Comparison of ENCODE assay signal across 9 mouse cellular contexts in genomic region chr3:107582875-107583767, GRCm38 (mm10). TPM values are rescaled to one million over a fixed set of nuclear protein-coding genes. Genes with fewer than 3 reads are reported as not detected.
DNase-seq lines count a peak whose midpoint lies in the region; ATAC-seq lines count a peak whose summit lies in the region.
"Had no signal": no experiment of that assay in that cellular context is flagged by ENCODE, and none has a peak within 500 bp of the region (broad histone marks: within the 10 kb centered on the region; RNA-seq: fewer than 3 reads in every experiment).

No protein-coding gene starts in this region.

- no peaks in the 10 kb centered on the region for H3K9me3 ChIP-seq in kidney, embryonic 15.5 days (replicated peaks)
- no peaks in the 10 kb centered on the region for H3K9me3 ChIP-seq in embryonic facial prominence, embryonic 12.5 days
- no peaks in the 10 kb centered on the region for H3K9me3 ChIP-seq in hindbrain, embryonic 16.5 days (ENCODE audit: control insufficient read depth, low read length)
- no peaks in the 10 kb centered on the region for H3K9me3 ChIP-seq in midbrain, embryonic 11.5 days (ENCODE audit: control insufficient read depth, low read length)

- no peak overlapping the region for H3K9ac ChIP-seq in kidney, embryonic 15.5 days
- H3K9ac ChIP-seq in embryonic facial prominence, embryonic 12.5 days = peak overlapping the region; percentile 62
- H3K9ac ChIP-seq in hindbrain, embryonic 16.5 days (ENCODE audit: low read depth, low read length) = no peak overlapping the region
- H3K9ac ChIP-seq in midbrain, embryonic 11.5 days (ENCODE audit: low read length) = no peak overlapping the region; the same call in 1 of the 2 replicates

- peaks cover 17% of the 10 kb centered on the region for H3K4me1 ChIP-seq in kidney, embryonic 15.5 days
- peaks cover 31% of the 10 kb centered on the region; the same call in 1 of the 2 replicates for H3K4me1 ChIP-seq in embryonic facial prominence, embryonic 12.5 days
- H3K4me1 ChIP-seq in hindbrain, embryonic 16.5 days (ENCODE audit: control insufficient read depth, insufficient read depth, low read depth, low read length) = peaks cover 4% of the 10 kb centered on the region; the same call in 1 of the 2 replicates
- 0 out of 2 replicates have a peak, but pooled peaks cover 4% of the 10 kb centered on the region for H3K4me1 ChIP-seq in midbrain, embryonic 11.5 days (ENCODE audit: control insufficient read depth, insufficient read depth, low read length)

- H3K4me3 ChIP-seq in kidney, embryonic 15.5 days (replicated peaks) = peak overlapping the region; percentile 41
- peak overlapping the region; percentile 41 for H3K4me3 ChIP-seq in embryonic facial prominence, embryonic 12.5 days
- H3K4me3 ChIP-seq in hindbrain, embryonic 16.5 days (ENCODE audit: low read length) = peak overlapping the region; percentile 28
- peak overlapping the region; percentile 22 for H3K4me3 ChIP-seq in midbrain, embryonic 11.5 days (ENCODE audit: low read depth, low read length)

- 1% methylated on average over 65 of the region's 65 CpGs for WGBS in kidney, embryonic 15.5 days
- under 1% methylated on average over 65 of the region's 65 CpGs for WGBS in embryonic facial prominence, embryonic 12.5 days
- WGBS in hindbrain, embryonic 16.5 days = 1% methylated on average over 65 of the region's 65 CpGs
- WGBS in midbrain, embryonic 11.5 days = under 1% methylated on average over 65 of the region's 65 CpGs

- H3K4me2 ChIP-seq in kidney, embryonic 15.5 days = peak overlapping the region; percentile 61
- H3K4me2 ChIP-seq in embryonic facial prominence, embryonic 12.5 days (replicated peaks) = peak overlapping the region; percentile 76
- H3K4me2 ChIP-seq in hindbrain, embryonic 16.5 days (ENCODE audit: low read length) = peak overlapping the region; percentile 33
- peak overlapping the region; percentile 47 for H3K4me2 ChIP-seq in midbrain, embryonic 11.5 days

- DNase-seq in kidney, adult 8-10 months = no peak
- peak; percentile 96 for DNase-seq in midbrain, embryonic 11.5 days (ENCODE audit: low spot score, missing footprints)
- DNase-seq in spleen, postnatal 14 days (ENCODE audit: low spot score in 2 of 2) = no peak
- DNase-seq in ovary, postnatal 36 days (ENCODE audit: low spot score) = no peak
- DNase-seq in cerebellum, adult 9-10 months = no peak

- ATAC-seq in kidney, embryonic 15.5 days (replicated peaks; ENCODE audit: low FRiP score) = no peak
- ATAC-seq in embryonic facial prominence, embryonic 12.5 days (ENCODE audit: insufficient number of reproducible peaks, insufficient read depth, low FRiP score, low TSS enrichment) = no peak
- no peak for ATAC-seq in hindbrain, embryonic 16.5 days
- peak; percentile 54; the same call in 1 of the 2 replicates for ATAC-seq in midbrain, embryonic 11.5 days (ENCODE audit: low FRiP score)
- ATAC-seq: Patski had no signal

- H3K27ac ChIP-seq in kidney, embryonic 15.5 days = no peak overlapping the region
- peak overlapping the region; percentile 80 for H3K27ac ChIP-seq in embryonic facial prominence, embryonic 12.5 days
- H3K27ac ChIP-seq in hindbrain, embryonic 16.5 days (ENCODE audit: low read depth, low read length) = no peak overlapping the region
- no peak overlapping the region for H3K27ac ChIP-seq in midbrain, embryonic 11.5 days (ENCODE audit: low read depth, low read length)

- peaks cover 100% of the 10 kb centered on the region for H3K27me3 ChIP-seq in kidney, embryonic 15.5 days
- peaks cover 77% of the 10 kb centered on the region for H3K27me3 ChIP-seq in embryonic facial prominence, embryonic 12.5 days
- peaks cover 52% of the 10 kb centered on the region for H3K27me3 ChIP-seq in hindbrain, embryonic 16.5 days (replicated peaks; ENCODE audit: control insufficient read depth, insufficient read depth, low read length)
- H3K27me3 ChIP-seq in midbrain, embryonic 11.5 days (ENCODE audit: control insufficient read depth, insufficient read depth, low read length) = peaks cover 72% of the 10 kb centered on the region

- no peaks in the 10 kb centered on the region for H3K36me3 ChIP-seq in kidney, embryonic 15.5 days
- H3K36me3 ChIP-seq in embryonic facial prominence, embryonic 12.5 days = no peaks in the 10 kb centered on the region
- H3K36me3 ChIP-seq in hindbrain, embryonic 16.5 days (ENCODE audit: control insufficient read depth, insufficient read depth, low read length) = no peaks in the 10 kb centered on the region
- H3K36me3 ChIP-seq in midbrain, embryonic 11.5 days (ENCODE audit: control insufficient read depth, insufficient read depth, low read length) = no peaks in the 10 kb centered on the region

RNA-seq across cellular contexts. Expression of gene Alx3, which starts 11.7 kb away (rescaled TPM):
- 0.10 and 0.19 TPM in 2 replicates for polyA plus RNA-seq in kidney, embryonic 15.5 days (2015; fragmentation: Nextera tagmentation; extraction: Ambion mirVana)
- 28.7 and 40.5 TPM in 2 replicates for polyA plus RNA-seq in embryonic facial prominence, embryonic 12.5 days (2016; fragmentation: Nextera tagmentation; extraction: Ambion mirVana)
- 0.29 and 0.40 TPM in 2 replicates for polyA plus RNA-seq in hindbrain, embryonic 16.5 days (2015; fragmentation: Nextera tagmentation; extraction: Ambion mirVana)
- polyA plus RNA-seq in midbrain, embryonic 11.5 days (2014; fragmentation: Nextera tagmentation; extraction: Ambion mirVana) = 2.8 and 3.3 TPM in 2 replicates

RNA-seq across cellular contexts. Expression of gene Ubl4b, which starts 28.2 kb away (rescaled TPM):
- polyA plus RNA-seq in kidney, embryonic 15.5 days (2015; fragmentation: Nextera tagmentation; extraction: Ambion mirVana) = not detected in 2 replicates
- 0.46 and 0.48 TPM in 2 replicates for polyA plus RNA-seq in embryonic facial prominence, embryonic 12.5 days (2016; fragmentation: Nextera tagmentation; extraction: Ambion mirVana)
- polyA plus RNA-seq in hindbrain, embryonic 16.5 days (2015; fragmentation: Nextera tagmentation; extraction: Ambion mirVana) = not detected in 2 replicates
- polyA plus RNA-seq in midbrain, embryonic 11.5 days (2014; fragmentation: Nextera tagmentation; extraction: Ambion mirVana) = not detected in 2 replicates
- polyA plus RNA-seq: Patski had no signal

RNA-seq across cellular contexts. Expression of gene Gm10961, which starts 48.0 kb away (rescaled TPM):
- polyA plus RNA-seq in kidney, embryonic 15.5 days (2015; fragmentation: Nextera tagmentation; extraction: Ambion mirVana) = not detected in 2 replicates
- not detected in 2 replicates for polyA plus RNA-seq in embryonic facial prominence, embryonic 12.5 days (2016; fragmentation: Nextera tagmentation; extraction: Ambion mirVana)
- not detected in 2 replicates for polyA plus RNA-seq in hindbrain, embryonic 16.5 days (2015; fragmentation: Nextera tagmentation; extraction: Ambion mirVana)
- polyA plus RNA-seq in midbrain, embryonic 11.5 days (2014; fragmentation: Nextera tagmentation; extraction: Ambion mirVana) = not detected in 2 replicates
- polyA plus RNA-seq: Patski had no signal

RNA-seq across cellular contexts. Expression of gene Strip1, which starts 48.4 kb away (rescaled TPM):
- polyA plus RNA-seq in kidney, embryonic 15.5 days (2015; fragmentation: Nextera tagmentation; extraction: Ambion mirVana) = 45.0 and 46.4 TPM in 2 replicates
- 82.4 and 83.1 TPM in 2 replicates for polyA plus RNA-seq in embryonic facial prominence, embryonic 12.5 days (2016; fragmentation: Nextera tagmentation; extraction: Ambion mirVana)
- 131 and 139 TPM in 2 replicates for polyA plus RNA-seq in hindbrain, embryonic 16.5 days (2015; fragmentation: Nextera tagmentation; extraction: Ambion mirVana)
- 87.6 and 90.6 TPM in 2 replicates for polyA plus RNA-seq in midbrain, embryonic 11.5 days (2014; fragmentation: Nextera tagmentation; extraction: Ambion mirVana)
